Mouse (Mus musculus): ENCODE measurements around the gene Neurod2.

GRCm38 (mm10) chr11:98326741-98327135, 2.7 kb downstream of the Neurod2 start:
- TF ChIP-seq CTCF (IDR thresholded peaks at IDR 0.05; ENCODE audit: low read depth, low read length) (no peak), POLR2A (IDR thresholded peaks at IDR 0.05; ENCODE audit: extremely low read depth, insufficient read depth, low read length) (no peak)
